Mouse (Mus musculus): ENCODE measurements around the gene Gm7982.
"Not testable (repeated sequence)": the region's sequence is repeated elsewhere in the genome, so short reads cannot be mapped to it uniquely, and the experiment has no call there.

Gm7982 gene

DNA sequence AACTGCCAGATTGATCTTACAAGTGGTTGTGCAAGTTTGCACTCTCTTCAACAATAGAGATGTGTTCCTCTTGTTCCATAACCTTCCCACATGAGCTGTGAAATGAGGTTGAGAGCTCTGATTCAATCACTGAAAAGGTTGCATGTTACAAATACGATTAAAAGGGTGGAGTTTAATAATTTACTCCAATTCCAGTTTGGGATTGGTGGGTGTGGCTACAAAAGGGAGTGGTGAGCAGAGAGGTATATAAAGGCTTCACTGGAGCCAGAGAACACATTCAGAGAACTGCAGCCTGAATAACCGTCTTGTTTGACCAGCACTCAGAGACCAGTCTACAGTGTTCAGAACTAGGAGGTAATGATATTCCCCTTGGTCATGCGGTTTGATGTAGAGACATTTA, at the start of gene Gm7982:
Gm7982 (plus strand) TSS at position 301 of the 400 bp plus-strand sequence.
- DNase-seq: not testable (repeated sequence)

DNA sequence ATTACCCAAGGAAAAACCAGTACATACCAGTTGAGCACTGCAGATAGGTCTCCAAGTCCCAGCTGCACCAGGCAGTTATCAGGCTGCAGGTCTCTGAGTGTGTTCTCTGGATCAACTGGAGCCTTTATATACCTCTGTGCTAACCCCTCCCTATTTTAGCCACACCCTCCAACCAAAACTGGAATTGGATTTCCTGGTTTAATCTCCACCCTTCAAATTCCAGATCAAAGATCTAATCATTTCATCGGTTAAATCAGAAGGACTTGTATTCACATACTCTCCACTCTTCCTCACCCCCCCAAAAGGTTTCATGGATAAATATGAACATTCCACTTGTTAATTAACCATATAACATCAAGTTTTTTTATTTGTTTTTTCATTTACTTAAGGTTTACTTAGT, 5.7 kb upstream of the Gm7982 start, which contains the start of gene Gm7978:
Gm7978 (minus strand) TSS at position 101 of the 400 bp plus-strand sequence.
- not testable (repeated sequence) for DNase-seq

- not testable (repeated sequence) for DNase-seq
Observed at GRCm38 (mm10) chr5:95775690-95776089, 33.9 kb downstream of the Gm7982 start, which contains the start of gene E330014E10Rik. Gene E330014E10Rik, plus strand, starts transcription at chr5:95775990.
